Mouse (Mus musculus) monocyte, adult 59 days (primary cell): ENCODE results near the gene Cops7b. TPM values are rescaled to one million over a fixed set of nuclear protein-coding genes. Genes with fewer than 3 reads are reported as not detected.

Experiments used
- total RNA-seq, 2 experiments: library from RNA; stranded (reverse); gene quantifications; one replicate each; pipeline ENCODE4 v1.2.4; 2023

The Cops7b gene
- total RNA-seq, result 1 to 10 TPM; 8.8 to 9.8 TPM

GRCm38 (mm10) chr1:86582451-86583096 lies at the start of gene Cops7b, which contains the start of gene Pde6d:
Cops7b (plus strand) TSS chr1:86582904.
Pde6d (minus strand) TSS chr1:86582629.

Other genes with a start within 250 kb of the Cops7b start
- 100 to 1,000 TPM; 236 to 296 TPM for gene Ncl, start 223.5 kb upstream of the Cops7b start, total RNA-seq
- not detected for gene Nmur1, start 156.7 kb upstream of the Cops7b start, total RNA-seq
- not detected for gene Tex44, start 156.6 kb upstream of the Cops7b start, total RNA-seq
- gene Ptma, start 56.2 kb upstream of the Cops7b start, total RNA-seq, result 1,000 to 10,000 TPM; 1,085 to 1,211 TPM
- 10 to 100 TPM; 14.3 to 16.3 TPM for gene Pde6d, start 275 bp upstream of the Cops7b start, total RNA-seq
- gene Nppc, start 87.7 kb downstream of the Cops7b start, total RNA-seq, result not detected
- gene Dis3l2, start 120.9 kb downstream of the Cops7b start, total RNA-seq, result 10 to 100 TPM; 11.7 to 12.6 TPM